Mouse (Mus musculus) brain, embryonic 18.5 days (tissue): ENCODE measurements around the gene Pafah1b2.
A peak's percentile ranks its signal among the peaks of the same experiment; 100 is the strongest.

Experiments used
- DNase-seq: peaks from one replicate; pipeline ENCODE4 v3.0.0-alpha.2; 2012; ENCODE audit warnings: low read depth, low spot score

Pafah1b2 gene

GRCm38 (mm10) chr9:45980611-45981010 is 31.9 kb downstream of the Pafah1b2 start:
- no peak for DNase-seq

DNA sequence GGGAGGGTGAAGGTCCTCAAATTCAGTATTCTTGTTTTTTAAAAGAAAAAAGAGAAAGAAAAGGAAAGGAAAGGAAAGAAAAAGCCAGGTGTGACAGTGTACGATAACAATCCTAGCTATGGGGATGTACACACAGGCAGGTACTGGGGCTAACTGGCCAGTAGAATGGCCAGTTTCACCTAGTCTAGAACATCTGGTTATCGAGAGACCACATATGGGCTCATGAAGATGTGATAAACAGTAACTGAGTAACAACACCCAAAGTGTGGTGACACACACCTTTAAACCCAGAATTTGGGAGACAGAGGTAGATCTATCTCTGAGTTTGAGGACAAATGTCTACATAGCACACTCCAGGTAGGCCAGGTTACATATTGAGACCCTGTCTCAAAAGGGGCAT is 32.7 kb downstream of the Pafah1b2 start:
- no peak for DNase-seq

GRCm38 (mm10) chr9:45976884-45977283 is 35.6 kb downstream of the Pafah1b2 start:
- no peak for DNase-seq

- DNase-seq: no peak
Measured at GRCm38 (mm10) chr9:45963577-45963976, 48.9 kb downstream of the Pafah1b2 start.

GRCm38 (mm10) chr9:45961855-45962254 is 50.6 kb downstream of the Pafah1b2 start:
- DNase-seq: no peak

DNA sequence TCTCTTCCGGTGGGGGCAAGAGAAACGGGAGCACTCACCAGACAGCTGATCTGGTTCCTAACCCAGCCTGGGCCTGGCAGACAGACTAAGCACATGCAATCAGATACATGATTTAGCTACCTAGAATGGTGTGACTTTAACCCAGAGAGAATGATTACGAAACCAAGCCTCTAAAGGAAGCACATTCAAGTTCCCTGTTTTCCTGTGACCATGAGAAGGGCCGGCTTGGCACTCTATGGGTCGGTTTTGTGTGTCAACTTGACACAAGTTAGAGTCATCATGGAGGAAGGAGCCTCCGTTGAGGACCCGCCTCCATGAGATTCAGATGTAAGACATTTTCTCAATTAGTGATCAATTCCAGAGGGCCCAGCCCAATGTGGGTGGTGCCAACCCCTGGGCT is 52.8 kb downstream of the Pafah1b2 start:
- no peak for DNase-seq

DNA sequence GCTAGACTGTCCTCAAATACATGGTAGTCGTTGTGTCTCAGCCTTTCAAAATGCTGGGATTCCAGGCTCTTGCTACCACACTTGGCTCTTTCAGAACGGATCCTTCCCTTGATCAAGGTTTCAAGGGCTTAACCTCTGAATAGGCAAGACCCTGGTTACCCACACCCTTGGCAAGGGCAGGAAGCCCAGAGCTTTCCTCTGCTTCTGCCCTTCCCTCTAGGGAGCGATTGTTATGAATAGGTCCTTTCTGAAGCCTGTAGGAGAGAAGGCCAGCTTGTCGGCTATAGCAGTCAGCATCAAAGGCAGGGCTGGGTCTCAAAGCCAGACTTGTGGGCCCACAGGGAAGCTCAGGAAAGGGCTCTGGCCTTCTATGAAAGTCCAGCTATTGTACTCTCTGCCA is 53.6 kb downstream of the Pafah1b2 start:
- no peak for DNase-seq

- DNase-seq: no peak
Measured at GRCm38 (mm10) chr9:45958023-45958670, 54.3 kb downstream of the Pafah1b2 start.

- peak; percentile 76 for DNase-seq
Measured at GRCm38 (mm10) chr9:45955107-45955963, 57.2 kb downstream of the Pafah1b2 start, which contains the start of gene Sidt2. Gene Sidt2 (minus strand): TSS chr9:45955258.

DNA sequence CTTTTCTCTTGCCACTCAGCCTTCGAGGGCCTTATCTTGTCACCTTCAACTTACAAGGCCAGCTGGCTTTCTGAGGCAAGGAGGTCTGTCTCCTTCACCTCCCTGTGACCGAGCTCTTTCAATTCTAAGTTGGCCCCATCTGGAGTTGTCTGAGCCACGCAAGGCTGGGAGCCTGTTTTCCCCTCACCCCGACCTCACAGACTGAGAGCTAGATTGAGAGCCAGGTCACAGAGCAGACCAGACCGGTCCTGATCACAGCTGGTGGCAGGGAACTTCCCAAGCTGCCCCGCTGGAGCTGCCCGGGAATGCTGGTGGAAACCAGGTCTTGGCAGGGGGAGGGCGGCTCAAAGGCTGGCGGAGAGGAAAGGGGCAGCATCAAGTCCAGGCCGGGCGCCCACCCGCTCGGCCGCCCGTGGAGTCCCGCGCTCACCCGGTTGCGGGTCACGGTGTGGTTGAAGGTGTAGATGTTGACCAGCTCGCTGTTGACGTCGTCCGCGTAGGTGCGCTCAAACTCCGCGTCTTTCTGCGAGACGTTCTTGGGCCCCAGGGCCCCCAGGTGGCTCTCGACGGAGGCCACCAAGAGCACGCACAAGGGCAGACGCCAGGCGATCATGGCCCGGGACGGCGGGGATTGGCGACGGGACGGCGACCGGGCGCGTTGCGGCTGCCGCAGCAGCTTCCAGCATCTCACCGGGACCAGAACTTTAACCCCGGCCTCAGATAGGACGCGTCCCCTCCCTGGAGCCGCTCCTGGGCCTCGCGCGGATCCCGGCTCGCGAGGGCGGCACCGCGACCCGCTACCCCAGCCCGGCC is 58.0 kb downstream of the Pafah1b2 start:
- DNase-seq: no peak

DNA sequence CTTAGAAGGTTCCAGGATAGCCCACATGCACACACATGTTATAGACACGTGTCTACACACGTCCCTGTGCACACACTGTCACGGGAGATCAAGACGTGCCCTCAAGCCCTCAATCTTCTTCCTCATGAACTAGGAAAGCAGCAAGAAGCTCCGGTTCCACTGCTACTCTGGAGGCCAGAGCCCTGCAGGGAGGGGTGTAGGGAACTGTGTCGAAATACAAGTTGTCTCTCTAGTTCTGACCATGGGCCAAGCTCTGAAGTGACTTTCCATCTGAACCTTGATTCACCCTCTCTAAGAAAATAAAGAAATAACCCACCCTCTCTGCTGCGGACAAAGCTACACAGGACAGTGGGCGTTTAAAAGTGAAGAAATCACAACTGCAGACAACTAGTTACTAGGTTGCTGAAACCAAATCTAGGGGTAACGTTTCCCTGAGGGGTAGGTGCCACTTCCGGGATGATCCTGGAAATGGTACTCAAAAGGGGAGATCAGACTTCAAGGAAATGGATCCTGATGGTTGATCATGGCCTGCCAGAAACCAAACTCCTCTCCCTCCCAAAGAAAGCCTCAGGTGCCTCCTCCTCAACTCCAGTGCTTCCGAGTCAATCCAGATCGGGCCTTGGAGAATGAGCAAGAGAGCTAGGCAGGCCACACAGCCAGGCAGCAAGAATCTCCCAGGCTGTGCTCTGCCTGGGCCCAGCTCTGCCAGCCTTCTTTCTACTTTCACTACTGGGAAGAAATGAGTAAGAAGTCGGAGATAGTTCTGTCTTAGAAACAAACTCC is 58.8 kb downstream of the Pafah1b2 start:
- no peak for DNase-seq

DNA sequence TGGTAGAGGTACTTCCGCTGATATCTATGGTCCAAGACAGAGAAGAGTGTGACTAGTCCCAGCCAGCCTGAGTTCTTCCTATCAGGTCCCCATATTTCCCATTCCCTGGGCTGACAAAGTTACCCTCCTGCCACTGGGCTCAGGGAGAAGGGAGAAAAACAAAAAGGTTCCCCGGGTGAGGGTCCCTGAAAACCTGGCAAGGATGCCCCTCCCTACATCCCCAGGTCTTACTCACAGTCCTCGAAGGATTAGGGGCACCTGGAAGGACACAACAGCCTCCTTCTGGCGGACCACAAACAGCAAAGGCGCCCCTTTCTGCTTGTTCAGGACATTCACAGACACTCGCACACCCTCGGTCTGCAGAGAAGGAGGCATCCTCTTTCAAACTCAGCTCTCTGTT is 59.6 kb downstream of the Pafah1b2 start:
- DNase-seq: no peak

- DNase-seq: no peak
Measured at GRCm38 (mm10) chr9:45952057-45952456, 60.4 kb downstream of the Pafah1b2 start.

DNA sequence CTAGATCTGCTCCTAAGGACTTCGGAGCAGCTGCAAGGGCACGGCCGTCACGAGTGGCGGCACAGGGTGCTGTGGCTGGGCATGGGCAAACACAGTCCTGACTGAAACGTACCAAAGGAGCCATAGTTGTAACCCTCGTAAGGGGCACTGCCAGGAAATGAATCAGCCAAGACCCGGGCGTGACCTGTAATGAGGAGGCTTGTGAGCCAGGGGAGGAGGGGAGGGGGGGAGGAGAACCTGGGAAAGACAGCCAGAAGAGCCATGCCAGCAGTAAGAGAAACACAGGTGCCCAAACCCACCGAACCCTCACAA is 65.7 kb downstream of the Pafah1b2 start:
- DNase-seq: no peak

DNA sequence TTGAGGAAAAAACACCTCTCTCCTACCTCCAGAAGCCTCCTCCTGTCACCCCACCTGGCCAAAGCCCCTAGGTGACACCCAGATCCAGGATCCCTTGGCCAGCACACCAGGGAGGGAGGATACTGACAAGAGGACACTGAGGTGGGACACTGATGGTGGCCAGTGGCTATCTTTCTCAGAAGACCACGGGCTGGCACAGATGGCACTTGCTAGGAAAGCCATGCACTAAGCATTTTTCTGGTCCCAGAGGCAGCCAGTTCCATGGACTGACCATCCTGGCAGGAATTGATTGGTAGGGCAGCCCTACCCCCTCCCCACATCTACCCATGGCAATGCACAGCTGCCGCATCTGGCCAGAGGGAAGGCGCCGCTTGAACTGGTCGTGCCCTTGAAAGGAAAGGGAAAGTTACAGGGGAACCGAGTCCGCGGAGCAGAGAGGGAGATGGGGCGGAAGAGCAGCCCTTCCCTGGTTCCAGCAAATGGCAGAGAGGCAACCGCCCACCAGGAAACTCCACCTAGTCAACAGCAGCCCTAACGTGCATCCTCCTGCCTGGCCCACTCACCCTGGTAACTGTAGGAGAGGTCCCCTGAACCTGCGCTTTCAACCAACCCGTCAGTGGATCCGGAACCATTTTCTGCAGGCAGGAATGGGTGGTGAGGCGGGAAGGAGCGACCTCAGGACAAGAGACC is 66.2 kb downstream of the Pafah1b2 start:
- no peak for DNase-seq

GRCm38 (mm10) chr9:45945721-45946120 is 66.8 kb downstream of the Pafah1b2 start:
- no peak for DNase-seq

GRCm38 (mm10) chr9:45944506-45945400 is 67.7 kb downstream of the Pafah1b2 start:
- no peak for DNase-seq

DNA sequence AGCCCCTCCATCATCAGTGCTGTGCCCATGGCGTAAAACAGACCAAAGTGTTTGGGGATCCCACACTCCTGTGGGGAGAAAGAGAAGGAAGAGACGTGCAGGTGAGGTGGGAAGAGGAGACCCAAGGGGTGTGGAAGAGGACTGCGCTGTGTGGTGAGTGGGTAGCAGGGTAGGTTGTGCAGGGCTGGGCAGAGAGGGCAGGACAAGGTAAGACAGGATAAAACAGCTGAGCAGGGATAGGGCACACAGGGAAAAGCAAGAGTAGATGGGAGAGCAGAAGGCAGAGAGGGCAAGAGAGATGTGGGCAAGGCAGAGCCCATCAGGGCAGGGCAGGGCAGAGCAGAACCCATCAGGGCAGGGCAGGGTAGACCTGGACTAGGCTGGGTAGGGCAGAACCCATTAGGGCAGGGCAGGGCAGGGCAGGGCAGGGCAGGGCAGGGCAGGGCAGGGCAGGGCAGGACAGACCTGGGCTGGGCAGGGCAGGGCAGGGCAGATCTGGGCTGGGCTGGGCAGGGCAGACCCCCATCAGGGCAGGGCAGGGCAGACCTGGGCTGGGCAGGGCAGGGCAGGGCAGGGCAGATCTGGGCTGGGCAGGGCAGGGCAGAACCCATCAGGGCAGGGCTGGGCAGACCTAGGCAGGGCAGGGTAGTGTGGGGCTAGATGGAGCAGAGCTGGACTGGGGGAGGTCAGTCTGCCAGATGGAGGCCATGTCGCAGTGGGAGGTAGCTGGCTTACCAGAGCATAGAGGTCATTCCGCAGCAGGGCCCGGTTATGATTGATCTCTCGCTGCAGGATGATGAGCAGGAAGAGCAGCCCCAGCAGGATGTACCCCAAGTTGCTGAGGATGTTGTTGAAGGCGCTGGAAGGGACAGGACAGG is 68.6 kb downstream of the Pafah1b2 start:
- DNase-seq: no peak

DNA sequence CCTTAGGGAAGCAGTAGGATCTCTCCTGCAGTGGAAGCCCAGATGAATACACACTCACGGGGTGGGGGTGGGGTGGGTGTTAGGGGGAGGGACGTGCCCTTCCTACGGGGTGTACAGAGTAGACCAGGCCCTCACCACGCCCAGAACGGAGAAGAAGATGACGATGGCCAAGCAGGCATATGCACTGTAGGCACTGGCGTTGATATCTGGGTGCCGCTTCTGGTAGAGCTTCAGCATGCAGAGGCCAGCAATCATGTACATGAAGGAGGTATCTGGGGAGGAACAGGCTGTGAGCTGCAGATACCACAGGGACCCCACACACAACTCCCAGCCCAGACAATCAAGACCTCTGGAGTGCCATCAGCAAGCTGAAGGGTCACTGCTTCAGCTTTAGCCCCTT is 69.6 kb downstream of the Pafah1b2 start:
- no peak for DNase-seq
